Comparison of ENCODE assay signal across 8 mouse cellular contexts in genomic region chr7:114322531-114323441, GRCm38 (mm10). TPM values are rescaled to one million over a fixed set of nuclear protein-coding genes. Genes with fewer than 3 reads are reported as not detected.
A peak's percentile ranks its signal among the peaks of the same experiment; 100 is the strongest.
DNase-seq lines count a peak whose midpoint lies in the region; ATAC-seq lines count a peak whose summit lies in the region.

No protein-coding gene starts in this region.

- DNase-seq in adrenal gland, postnatal 10 days = peak; percentile 12
- no peak for DNase-seq in adrenal gland, postnatal 36 days
- peak; percentile 8 for DNase-seq in retina, adult 2 months (ENCODE audit: low read depth, low spot score)
- DNase-seq in retina, embryonic 14.5 days (ENCODE audit: low spot score) = no peak
- DNase-seq in liver = peak; percentile 46
- peak; percentile 77 for DNase-seq in yolk sac, embryonic 10.5 days (ENCODE audit: low spot score)
- no peak for DNase-seq in right cerebral cortex, postnatal 10 days (ENCODE audit: low spot score in 2 of 2)

- no peak for ATAC-seq in erythroblast, adult 5-6 weeks (replicated peaks; ENCODE audit: low FRiP score, poor library complexity, severe bottlenecking)

RNA-seq across cellular contexts. Expression of gene Psma1, which starts 46.9 kb away (rescaled TPM):
- 100 to 1,000 TPM; 165 to 168 TPM for total RNA-seq in adrenal gland, postnatal 10 days (2021)
- 100 to 1,000 TPM; 163 to 180 TPM for total RNA-seq in adrenal gland, postnatal 36 days (2021)
- total RNA-seq in erythroblast, adult 5-6 weeks (2015; ENCODE audit: low replicate concordance) = 70.8 and 174 TPM in 2 replicates
- 73.9 and 79.0 TPM in 2 replicates for total RNA-seq in erythroblast, adult 5-6 weeks (2017; ENCODE audit: low replicate concordance)

Comparison
In these comparisons a context has a peak if more than half of its experiments do, and no peak if none do; other contexts are left out.
1. DNase-seq: peak in adrenal gland, postnatal 10 days (single experiment), retina, adult 2 months (single experiment), liver (single experiment) and yolk sac, embryonic 10.5 days (single experiment); none in adrenal gland, postnatal 36 days (0 of 2), retina, embryonic 14.5 days (single experiment) and right cerebral cortex, postnatal 10 days (0 of 2).